Mouse (Mus musculus) left cerebral cortex, adult 8-10 months (tissue): ENCODE measurements around the gene Olfr1248. TPM values are rescaled to one million over a fixed set of nuclear protein-coding genes. Genes with fewer than 3 reads are reported as not detected.
"Not testable (repeated sequence)": the region's sequence is repeated elsewhere in the genome, so short reads cannot be mapped to it uniquely, and the experiment has no call there.

Experiments
- DNase-seq, 2 experiments: peaks; one replicate each; pipeline ENCODE4 v3.0.0; 2022; ENCODE audit warnings: low spot score in 2 of 2
- total RNA-seq, 4 experiments: library from RNA; stranded (reverse); gene quantifications; 2 replicates each; pipeline ENCODE4 v1.2.4; 2022

Gene Olfr1248
- total RNA-seq, result not detected

DNA sequence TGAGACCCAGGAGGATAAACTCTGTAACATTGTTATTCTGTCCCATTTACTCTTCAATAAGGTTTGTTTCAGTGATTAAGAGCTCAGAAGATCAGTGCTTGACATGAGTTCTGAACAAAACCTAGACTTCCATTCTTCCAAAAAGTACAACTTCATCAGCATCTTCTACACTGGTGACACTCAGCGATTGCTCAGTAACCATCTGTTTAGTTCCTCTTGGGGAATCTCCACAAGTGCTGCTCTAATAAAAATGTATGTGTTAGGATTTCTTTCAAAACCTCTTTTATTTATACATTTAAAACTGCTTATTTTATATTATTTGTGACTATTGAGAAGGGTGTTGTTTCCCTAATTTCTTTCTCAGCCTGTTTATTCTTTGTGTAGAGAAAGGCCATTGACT lies at the start of gene Olfr1248:
Gene Olfr1248 (minus strand): TSS at position 101 of the 400 bp plus-strand sequence.
- DNase-seq, result not testable (repeated sequence)

DNA sequence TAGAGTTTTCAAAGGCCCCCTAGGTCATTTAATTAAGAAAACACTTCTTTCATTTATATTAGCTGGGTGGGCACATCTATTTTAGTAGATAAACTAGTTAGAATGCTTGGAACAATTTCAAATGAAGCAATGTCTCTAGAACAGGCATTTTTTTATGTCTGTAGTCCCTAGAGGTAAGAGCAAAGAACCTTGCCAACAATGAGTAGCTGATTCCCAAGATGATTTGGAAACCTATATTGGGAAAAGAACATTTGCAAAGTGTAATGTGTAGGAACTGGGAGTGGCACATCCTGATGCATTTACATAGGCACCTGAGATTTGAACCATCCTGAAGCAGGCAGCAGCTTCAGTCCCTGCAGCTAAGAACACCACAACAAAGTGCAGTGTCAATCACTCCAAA lies 43.3 kb upstream of the Olfr1248 start, which contains the start of gene Olfr1250:
Gene Olfr1250 (minus strand): TSS at position 101 of the 400 bp plus-strand sequence.
- DNase-seq, result no peak

DNA sequence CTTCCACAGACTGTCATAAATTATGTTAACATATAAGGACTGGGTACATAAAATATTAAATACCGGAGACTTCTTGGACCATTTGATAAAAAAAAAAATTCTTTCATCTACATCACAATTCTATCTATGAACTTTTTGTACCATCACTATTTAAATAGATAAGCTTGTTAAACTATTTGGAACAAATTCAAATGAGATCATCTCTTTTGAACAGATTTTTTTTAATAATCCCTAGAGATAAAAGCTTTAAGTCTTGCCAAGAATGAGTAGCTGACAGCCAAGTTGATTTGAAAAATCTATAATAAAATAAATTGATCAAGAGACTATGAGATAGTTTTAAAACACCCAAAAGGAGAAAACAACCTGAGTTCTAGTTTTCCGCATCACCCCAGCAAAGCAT lies 16.8 kb upstream of the Olfr1248 start, which contains the start of gene Olfr1249:
Gene Olfr1249 (minus strand): TSS at position 101 of the 400 bp plus-strand sequence.
- DNase-seq, result no peak

DNA sequence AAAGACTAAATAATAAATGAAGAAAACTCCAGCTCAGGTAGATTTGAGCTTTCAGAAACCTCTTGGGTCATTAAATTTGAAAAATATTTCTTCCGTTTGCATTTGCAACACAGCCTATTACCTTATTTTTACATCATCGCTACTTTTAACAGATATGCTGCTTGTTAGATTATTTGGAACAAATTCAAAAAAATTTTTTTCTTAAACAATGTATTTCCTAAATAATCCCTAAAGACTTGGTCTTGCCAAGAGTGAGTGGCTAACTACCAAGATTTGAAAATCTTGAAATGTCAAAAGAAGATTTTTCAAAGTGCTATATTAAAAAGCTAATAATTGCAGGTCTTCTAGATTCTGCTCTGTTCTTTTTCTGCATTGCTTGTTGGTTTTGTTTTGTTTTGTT lies 4.0 kb downstream of the Olfr1248 start, which contains the start of gene Olfr1247:
Gene Olfr1247 (minus strand): TSS at position 101 of the 400 bp plus-strand sequence.
- DNase-seq, result no peak

DNA sequence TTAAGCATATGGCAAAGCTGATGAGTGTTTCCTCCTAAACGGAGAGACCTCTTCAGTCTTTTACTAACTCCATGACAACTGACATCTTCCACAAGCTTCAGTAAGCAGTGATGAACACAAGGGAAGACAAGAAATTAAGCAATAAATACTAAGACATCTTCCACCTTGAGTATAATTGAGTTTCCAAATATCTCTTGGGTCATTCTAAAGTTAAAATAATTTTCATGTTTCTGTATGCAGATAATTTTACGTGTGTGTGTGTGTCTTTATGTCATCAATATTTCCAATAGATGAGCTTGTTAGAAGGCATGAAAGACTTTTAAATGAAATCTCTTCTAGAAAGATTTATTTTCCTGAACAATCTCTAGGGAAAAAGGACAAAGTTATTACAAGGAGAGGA lies 25.0 kb downstream of the Olfr1248 start, which contains the start of gene Olfr1246:
Gene Olfr1246 (minus strand): TSS at position 101 of the 400 bp plus-strand sequence.
- no peak for DNase-seq

DNA sequence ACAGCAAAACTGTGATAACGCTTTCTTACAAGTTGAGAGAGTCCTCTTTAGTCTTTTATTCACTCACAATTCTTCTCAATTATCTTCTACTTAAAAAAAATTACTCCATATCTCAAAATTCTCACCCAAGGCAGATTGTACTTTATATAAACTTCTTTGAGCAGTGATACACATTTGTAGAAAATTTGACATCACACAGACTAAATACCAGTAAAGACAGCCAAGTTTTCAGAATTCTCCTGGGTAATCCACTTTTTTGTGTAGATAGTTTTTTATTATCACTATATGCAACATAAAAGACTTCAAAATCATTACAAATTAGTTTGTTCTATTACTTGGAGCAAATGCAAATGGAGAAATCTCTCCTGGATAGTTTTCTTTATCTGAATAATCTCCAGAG lies 39.7 kb downstream of the Olfr1248 start, which contains the start of gene Olfr1245:
Gene Olfr1245 (minus strand): TSS at position 101 of the 400 bp plus-strand sequence.
- no peak for DNase-seq

Other genes starting within 250 kb of the Olfr1248 start
- gene Olfr1238, start 208.6 kb downstream of the Olfr1248 start, total RNA-seq, result not detected
- not detected for gene Olfr1239, start 197.8 kb downstream of the Olfr1248 start, total RNA-seq
- gene Olfr1240, start 175.2 kb downstream of the Olfr1248 start, total RNA-seq, result not detected
- not detected for gene Olfr1241, start 131.1 kb downstream of the Olfr1248 start, total RNA-seq
- not detected for gene Olfr1242, start 119.9 kb downstream of the Olfr1248 start, total RNA-seq
- gene Olfr1243, start 86.8 kb downstream of the Olfr1248 start, total RNA-seq, result not detected
- gene Olfr1245, start 39.8 kb downstream of the Olfr1248 start, total RNA-seq, result not detected
- not detected for gene Olfr1246, start 25.1 kb downstream of the Olfr1248 start, total RNA-seq
- gene Olfr1247, start 4.1 kb downstream of the Olfr1248 start, total RNA-seq, result under 1 TPM; 0.07 to 0.23 (median 0.11) TPM
- not detected for gene Olfr1249, start 16.7 kb upstream of the Olfr1248 start, total RNA-seq
- under 1 TPM in 1 of 4 experiments, not detected in 3; 0.11 TPM for gene Olfr1250, start 43.2 kb upstream of the Olfr1248 start, total RNA-seq
- gene Olfr1251, start 53.7 kb upstream of the Olfr1248 start, total RNA-seq, result not detected
- gene Olfr1252, start 106.8 kb upstream of the Olfr1248 start, total RNA-seq, result not detected
- gene Olfr1253, start 138.8 kb upstream of the Olfr1248 start, total RNA-seq, result not detected
- not detected for gene Olfr1254, start 175.4 kb upstream of the Olfr1248 start, total RNA-seq
- gene Olfr1255, start 193.8 kb upstream of the Olfr1248 start, total RNA-seq, result not detected
- not detected for gene Olfr1256, start 223.3 kb upstream of the Olfr1248 start, total RNA-seq
- not detected for gene Olfr48, start 230.0 kb upstream of the Olfr1248 start, total RNA-seq